Mouse (Mus musculus): ENCODE results near the gene Arhgdib. TPM values are rescaled to one million over a fixed set of nuclear protein-coding genes. Genes with fewer than 3 reads are reported as not detected.
A peak's percentile ranks its signal among the peaks of the same experiment; 100 is the strongest.

The Arhgdib gene
- polyA plus RNA-seq, 1 experiment = 53.8 TPM

- no peak for DNase-seq (ENCODE audit: low read depth)
Observed at GRCm38 (mm10) chr6:136920320-136921257, 21.1 kb downstream of the Arhgdib start.

- no peak for DNase-seq (ENCODE audit: low read depth)
Observed at GRCm38 (mm10) chr6:136917885-136918284, 23.8 kb downstream of the Arhgdib start.

GRCm38 (mm10) chr6:136915721-136916395 lies 25.8 kb downstream of the Arhgdib start:
- DNase-seq (ENCODE audit: low read depth) = no peak

- DNase-seq (ENCODE audit: low read depth) = no peak
Observed at GRCm38 (mm10) chr6:136914234-136914633, 27.5 kb downstream of the Arhgdib start.

- DNase-seq (ENCODE audit: low read depth) = peak; percentile 46
Observed at GRCm38 (mm10) chr6:136913384-136914126, 28.1 kb downstream of the Arhgdib start.

- no peak for DNase-seq (ENCODE audit: low read depth)
Observed at GRCm38 (mm10) chr6:136912751-136913265, 28.9 kb downstream of the Arhgdib start.

- DNase-seq (ENCODE audit: low read depth) = no peak
Observed at GRCm38 (mm10) chr6:136910247-136910890, 31.3 kb downstream of the Arhgdib start.

GRCm38 (mm10) chr6:136906937-136907293 lies 34.8 kb downstream of the Arhgdib start:
- no peak for DNase-seq (ENCODE audit: low read depth)

- DNase-seq (ENCODE audit: low read depth) = no peak
Observed at GRCm38 (mm10) chr6:136906283-136906936, 35.3 kb downstream of the Arhgdib start.

GRCm38 (mm10) chr6:136903885-136904470 lies 37.7 kb downstream of the Arhgdib start:
- DNase-seq (ENCODE audit: low read depth) = no peak

GRCm38 (mm10) chr6:136902527-136902926 lies 39.2 kb downstream of the Arhgdib start:
- DNase-seq (ENCODE audit: low read depth) = no peak

- DNase-seq (ENCODE audit: low read depth) = no peak
Observed at GRCm38 (mm10) chr6:136901010-136901409, 40.7 kb downstream of the Arhgdib start.

- DNase-seq (ENCODE audit: low read depth) = no peak
Observed at GRCm38 (mm10) chr6:136900369-136901009, 41.2 kb downstream of the Arhgdib start.

- DNase-seq (ENCODE audit: low read depth) = no peak
Observed at GRCm38 (mm10) chr6:136898954-136899353, 42.7 kb downstream of the Arhgdib start.

GRCm38 (mm10) chr6:136898222-136898621 lies 43.5 kb downstream of the Arhgdib start:
- no peak for DNase-seq (ENCODE audit: low read depth)

- no peak for DNase-seq (ENCODE audit: low read depth)
Observed at GRCm38 (mm10) chr6:136897789-136898188, 43.9 kb downstream of the Arhgdib start.

- no peak for DNase-seq (ENCODE audit: low read depth)
Observed at GRCm38 (mm10) chr6:136894532-136895339, 47.0 kb downstream of the Arhgdib start.

GRCm38 (mm10) chr6:136892002-136892401 lies 49.7 kb downstream of the Arhgdib start:
- DNase-seq (ENCODE audit: low read depth) = no peak

GRCm38 (mm10) chr6:136889554-136889953 lies 52.1 kb downstream of the Arhgdib start:
- no peak for DNase-seq (ENCODE audit: low read depth)

Measured in gonadal fat pad, adult 2 months (tissue).